Mouse (Mus musculus): ENCODE data around the gene Cd2.

The Cd2 gene

DNA sequence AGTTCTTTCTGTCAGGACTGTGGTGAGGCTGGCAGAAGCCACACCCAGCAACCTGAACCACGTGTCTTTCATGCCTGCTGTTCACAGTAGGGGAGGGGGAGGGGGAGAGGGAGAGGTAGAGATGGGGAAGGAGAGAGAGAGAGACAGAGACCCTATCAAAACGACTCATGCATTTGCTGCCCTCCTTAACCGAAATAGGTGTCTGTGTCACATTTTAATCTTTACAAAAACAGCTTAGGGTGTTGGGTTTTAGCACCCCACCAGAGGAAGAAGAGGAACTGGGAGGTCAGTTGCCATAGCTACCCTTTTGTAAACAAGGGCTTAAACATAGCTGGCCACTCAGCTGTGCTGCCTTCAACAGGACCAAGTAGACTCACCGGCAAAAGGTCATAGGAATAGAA lies at the start of gene Cd2:
Gene Cd2 (minus strand): TSS at position 29 of the 401 bp plus-strand sequence.
- DNase-seq (ENCODE audit: low spot score), result no peak

DNA sequence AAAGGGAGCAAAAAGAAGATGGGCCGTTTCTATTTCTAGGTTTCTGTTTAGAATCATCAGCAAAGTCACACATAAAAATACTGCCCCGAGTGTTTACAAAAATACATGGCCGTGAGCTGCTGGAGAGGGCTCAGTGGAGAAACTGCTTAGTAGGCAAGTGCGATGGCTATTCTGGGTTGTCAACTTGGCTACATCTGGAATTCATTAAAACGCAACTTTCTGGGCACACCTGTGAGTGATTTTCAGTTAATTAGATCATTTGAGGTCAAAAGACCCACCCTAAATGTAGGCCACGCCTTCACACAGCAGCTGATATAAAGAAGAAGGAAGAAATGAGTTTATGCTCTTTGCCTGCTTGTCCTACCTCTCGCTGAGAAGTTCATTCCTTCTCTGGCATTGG lies 40.9 kb upstream of the Cd2 start:
- DNase-seq (ENCODE audit: low spot score), result no peak

DNA sequence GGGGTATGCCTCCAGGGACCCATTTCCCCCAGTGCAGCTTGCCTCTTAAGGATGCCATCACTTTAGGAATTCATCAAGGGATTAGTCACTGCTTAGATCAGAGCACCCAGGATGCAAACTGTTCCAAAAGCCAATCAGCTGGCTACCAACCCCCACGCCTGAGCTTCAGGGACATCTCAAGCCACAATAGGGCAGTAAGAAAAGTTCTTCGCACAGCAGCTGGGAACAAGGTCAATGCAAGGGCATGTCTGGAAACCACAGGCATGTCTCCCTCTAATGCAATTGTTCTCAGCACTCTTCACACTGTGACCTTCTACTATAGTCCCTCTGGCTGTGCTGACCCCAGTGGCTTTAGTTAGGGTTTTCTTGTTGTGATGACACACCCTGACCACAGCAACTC lies 39.5 kb upstream of the Cd2 start:
- DNase-seq (ENCODE audit: low spot score), result no peak

DNA sequence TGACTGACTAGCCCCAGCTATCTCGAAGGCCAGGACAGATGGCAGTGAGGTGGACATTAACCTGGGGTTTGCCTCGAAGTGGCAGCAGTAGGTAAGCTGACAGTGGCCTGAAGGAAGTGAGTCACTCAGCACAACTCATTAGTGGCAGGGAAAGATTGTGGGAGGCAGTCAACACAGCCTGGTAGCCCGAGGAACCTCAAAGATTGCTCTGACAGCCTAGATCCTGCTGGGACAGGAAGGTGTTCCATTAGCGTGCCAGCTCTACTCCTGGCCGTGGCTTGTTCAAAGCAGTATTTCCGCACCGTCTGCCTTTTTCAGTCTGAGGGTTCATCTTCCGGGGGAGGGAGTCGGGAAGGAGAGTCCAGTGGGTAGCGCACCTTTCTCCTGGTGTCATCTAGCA lies 34.7 kb upstream of the Cd2 start:
- no peak for DNase-seq (ENCODE audit: low spot score)

DNA sequence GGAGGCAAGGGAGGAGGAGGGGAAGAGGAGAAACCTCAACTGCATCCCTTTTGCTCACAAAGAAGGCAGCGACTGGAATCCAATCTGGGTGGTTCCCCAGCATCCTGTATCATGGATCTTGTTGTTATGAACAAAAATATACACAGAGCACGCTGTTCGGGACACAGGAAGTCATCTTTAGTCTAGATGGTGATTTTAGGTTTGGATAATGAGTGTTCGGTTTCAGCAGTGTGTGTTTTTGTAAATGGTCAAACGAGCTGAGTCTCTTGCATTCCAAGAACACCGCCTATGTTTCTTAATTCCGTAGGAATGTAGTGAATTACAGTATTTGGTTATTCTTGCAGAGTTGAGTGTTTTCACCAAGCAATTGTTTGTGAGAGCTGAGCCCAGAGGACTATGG lies 33.1 kb upstream of the Cd2 start:
- DNase-seq (ENCODE audit: low spot score), result no peak

DNA sequence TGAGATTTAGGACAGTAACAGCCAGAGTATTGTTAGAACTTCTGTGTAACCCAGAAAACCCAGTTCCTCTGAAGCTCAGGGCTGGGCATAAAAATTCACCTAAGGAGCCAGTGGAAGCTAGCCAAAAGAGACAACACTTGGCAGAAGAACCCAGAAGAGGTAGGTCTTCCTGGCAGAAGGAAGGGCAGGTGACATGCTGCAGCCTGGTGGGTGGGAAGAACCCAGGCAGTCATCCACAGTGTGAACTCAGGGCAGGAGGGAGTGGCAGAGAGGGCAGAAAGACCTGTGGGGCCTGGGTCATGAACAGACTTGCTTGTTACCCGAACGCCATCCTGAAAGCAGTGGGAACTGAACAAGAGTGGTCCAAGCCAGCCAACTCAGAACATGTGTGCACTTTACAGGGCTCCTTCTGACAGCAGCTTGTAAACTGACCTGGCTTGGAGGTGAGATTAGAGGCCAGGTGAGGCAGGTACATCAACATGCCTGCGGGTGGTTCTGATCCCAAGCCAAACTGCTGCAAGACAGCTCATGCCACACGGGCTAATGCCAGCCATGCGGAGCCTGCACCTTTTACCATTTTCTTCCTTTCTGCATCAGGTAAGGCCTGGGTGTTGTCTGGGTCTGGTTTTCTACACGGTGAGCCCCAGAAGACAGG lies 30.9 kb upstream of the Cd2 start:
- DNase-seq (ENCODE audit: low spot score), result no peak

DNA sequence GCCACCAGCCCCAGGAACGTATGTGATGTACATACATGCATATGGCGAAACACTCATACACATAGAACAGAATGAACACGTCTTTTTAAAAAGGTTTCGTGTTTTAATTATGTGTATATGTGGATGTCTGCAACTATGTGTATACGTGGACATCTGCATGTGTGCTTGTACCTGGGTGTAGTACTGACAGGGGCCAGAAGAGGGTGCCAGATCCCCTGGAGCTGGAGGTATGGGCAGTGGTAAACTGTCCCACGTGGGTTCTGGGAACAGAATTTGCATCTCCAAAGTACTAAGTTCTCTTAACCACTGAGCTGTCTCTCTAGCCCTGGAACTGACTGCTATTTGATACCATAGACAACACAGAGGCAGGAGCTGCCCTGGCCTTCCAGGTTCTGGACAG lies 30.4 kb upstream of the Cd2 start:
- DNase-seq (ENCODE audit: low spot score), result no peak

DNA sequence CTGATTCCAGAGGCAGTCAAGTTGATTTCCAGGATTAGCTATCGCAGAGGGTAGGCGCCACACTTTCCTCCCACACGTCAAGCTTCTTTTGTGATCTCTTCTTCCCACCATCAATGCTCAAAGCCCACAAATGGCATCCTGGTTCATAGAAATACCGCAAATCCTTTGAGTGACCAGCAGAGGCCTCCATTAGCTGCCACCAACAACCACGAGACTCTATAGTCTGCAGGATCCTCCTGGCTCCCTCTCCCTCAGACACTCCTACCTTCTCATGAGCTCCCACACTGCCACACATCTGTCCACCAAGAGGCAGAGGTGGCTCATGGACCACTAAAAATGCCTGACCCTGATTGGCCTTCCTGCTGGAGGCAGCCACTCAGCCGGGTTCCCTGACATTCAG lies 27.2 kb upstream of the Cd2 start:
- no peak for DNase-seq (ENCODE audit: low spot score)

DNA sequence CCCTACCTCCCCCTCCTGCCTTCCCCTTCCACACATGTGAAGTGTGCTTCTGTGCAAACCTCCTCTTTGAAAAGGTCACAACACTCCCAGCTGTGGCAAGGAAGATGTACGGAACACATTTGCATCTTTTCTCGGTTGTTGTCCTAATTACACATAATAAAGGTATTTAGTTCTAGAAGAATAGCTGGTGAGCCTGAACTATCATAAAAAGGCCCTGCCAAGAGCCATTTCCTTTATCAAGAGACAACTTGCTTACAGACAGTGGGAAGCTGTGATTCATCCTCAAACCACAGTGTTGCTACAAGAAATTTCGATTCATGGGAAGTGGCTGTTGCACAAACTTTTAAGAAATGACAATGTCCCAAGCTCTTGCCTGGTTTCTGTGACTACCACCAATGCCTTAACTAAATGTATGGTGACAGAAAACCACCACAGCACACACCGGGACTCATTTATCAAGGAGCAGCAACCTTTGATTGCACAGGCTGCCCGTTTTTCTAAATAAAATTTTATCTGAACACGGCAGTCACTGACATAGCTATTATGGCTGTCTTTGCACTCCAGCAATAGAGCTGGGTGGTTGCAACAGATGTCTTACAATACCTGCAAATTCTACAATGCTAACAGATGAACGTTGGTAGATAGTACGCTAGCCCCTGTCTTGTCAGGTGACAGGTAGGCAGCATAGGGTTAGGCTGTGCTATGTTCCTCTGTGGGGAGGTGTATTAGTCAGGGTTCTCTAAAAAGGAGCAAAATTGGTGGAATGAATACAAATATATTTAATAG lies 25.7 kb upstream of the Cd2 start:
- no peak for DNase-seq (ENCODE audit: low spot score)

DNA sequence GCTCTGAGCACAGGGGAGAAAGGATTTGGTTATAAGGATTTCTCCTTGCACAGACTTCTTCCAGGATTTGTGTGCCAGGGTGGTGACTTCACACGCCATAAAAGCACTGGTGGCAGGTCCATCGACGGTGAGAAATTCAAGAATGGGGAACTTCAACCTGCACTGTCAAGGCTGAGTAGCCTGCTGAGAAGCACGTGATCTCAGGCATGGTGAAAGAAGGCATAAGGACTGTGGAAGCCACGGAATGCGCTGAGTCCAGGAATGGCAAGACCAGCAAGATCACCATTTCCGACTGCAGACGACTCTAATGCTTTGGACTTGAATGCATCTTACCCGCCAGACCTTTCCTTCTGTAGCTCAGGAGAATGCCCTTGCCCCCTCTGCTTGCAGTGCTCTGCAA lies 23.2 kb upstream of the Cd2 start:
- DNase-seq (ENCODE audit: low spot score), result no peak

DNA sequence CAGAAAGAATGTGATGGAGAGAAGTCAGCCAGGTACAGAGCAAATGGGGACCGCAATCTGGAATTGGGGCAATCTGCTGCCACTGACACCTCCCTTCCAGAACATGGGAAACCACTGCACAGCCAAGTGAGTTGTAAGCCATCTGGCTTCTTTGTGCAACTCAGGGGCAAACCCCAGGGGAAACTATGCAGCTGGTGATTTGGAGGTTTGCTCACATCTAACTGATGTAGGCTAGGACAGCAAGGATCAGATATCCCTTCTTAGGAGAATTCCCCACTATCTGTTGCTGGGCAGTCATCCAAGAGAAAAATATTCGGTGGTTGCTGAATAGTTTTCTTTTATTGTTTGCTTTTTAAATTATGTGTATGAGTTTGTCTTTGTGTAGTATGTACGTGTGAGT lies 21.9 kb upstream of the Cd2 start:
- DNase-seq (ENCODE audit: low spot score), result no peak

DNA sequence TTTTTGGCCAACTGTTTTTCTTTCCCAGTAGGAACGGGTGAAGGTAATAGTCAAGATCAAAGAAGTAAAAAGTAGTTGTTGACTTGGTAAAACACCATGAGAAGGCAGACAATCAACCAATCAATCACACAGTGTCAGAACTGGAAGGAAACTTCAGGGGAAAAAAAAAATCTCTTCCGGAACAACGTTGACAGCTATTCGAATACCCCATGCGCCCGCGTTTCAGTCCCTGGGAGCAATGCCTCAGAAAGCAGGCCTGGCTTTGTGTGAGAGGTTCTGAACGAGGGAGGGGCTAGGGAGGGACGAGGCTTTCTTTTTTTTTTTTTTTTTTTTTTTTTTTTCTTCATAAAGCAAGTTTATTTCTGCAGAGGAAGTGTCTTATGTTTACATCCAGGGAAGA lies 18.4 kb upstream of the Cd2 start:
- DNase-seq (ENCODE audit: low spot score), result no peak

DNA sequence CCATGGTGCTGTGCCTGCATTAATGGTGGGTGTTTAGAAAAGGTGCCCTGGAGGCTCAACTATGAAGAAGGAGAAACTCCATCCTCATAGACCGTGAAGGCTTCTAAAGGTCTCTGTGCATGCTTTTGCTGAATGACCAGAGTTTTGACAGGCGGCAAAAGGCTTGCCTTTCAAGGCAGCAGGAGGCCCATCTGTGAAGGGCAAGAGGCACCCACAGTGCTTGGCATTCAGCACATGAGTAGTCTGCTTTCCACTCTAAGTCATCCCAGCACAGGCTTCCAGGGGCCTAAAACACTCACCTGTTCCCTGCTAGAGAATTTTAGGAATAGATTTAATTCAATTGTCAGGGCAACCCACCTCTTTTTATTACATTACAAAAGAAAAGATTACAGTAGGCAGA lies 17.3 kb upstream of the Cd2 start:
- DNase-seq (ENCODE audit: low spot score), result no peak

DNA sequence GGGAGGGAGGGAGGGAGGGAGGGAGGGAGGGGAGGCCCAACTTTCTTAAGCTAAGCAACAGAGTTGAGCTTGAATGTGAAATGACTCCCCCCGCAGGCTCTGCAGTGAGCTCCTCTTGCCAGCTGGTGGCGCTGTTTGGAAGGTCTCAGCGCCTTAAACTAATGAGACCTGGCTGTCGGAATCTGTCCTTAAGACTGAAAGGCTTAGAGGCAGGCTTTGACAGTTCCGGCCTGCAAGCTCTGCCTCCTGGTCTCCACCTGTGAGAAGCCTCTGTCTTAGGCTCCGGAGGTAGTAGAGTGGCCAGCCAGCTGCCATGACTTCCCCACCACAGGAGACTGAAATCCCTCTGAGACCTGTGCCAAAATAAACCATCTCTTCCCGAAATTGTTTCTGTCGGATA lies 16.4 kb upstream of the Cd2 start:
- peak; percentile 37 for DNase-seq (ENCODE audit: low spot score)

DNA sequence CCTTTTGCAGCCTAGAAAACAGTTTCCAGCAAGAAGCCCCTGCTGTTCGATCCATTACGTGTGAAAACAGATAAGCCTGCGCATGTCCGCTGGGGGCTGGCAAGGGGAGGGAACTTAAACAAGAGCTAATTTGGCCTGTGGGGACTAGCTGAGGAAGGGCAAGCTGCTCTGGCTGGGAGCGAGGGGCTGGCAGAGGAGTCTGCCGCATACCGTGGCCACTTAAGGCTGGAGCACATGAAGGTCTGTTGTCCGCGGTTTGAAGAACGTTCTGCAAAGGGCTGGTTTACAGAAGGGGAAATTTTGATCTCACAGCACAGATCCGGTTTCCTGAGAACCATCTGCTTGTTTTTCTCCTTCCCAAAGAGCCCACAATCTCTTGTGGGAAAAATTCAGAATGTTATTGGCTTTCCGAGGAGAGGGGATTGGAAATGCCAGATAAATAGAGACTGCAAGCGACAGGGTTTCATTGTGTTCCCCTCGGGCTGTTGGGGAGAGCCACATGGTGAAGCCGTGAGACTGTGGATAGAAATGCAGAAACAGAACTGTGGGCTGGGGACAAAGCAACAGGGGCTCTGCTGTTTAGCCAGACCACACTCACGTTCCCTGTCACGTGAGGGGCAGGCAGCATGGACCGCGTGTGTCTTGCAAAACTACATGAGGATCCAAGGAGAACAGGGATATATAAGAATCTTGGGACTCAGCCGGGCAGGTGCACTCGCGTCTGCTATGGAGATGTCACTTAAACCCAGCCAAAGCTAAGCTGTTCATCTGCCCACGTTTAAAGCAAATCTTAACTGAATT lies 12.7 kb upstream of the Cd2 start:
- no peak for DNase-seq (ENCODE audit: low spot score)

DNA sequence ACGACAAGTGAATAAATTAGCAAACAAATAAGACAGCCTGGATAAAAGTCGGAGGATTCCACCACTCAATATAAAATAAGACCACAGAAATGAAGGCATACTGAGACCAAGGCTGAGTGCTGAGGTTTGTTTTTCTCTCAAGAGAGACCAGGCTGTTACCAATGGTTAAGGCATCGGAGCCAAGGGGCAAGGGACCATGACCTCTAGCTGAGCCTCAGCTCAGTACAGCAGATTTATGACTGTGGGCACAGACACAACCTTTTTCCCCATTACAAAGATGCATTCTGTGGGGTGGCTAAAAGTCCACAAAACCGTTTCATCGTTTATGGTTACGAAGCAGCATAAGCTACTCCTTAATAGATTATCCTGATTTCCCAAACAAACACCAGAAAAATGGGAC lies 11.9 kb upstream of the Cd2 start:
- DNase-seq (ENCODE audit: low spot score), result no peak

DNA sequence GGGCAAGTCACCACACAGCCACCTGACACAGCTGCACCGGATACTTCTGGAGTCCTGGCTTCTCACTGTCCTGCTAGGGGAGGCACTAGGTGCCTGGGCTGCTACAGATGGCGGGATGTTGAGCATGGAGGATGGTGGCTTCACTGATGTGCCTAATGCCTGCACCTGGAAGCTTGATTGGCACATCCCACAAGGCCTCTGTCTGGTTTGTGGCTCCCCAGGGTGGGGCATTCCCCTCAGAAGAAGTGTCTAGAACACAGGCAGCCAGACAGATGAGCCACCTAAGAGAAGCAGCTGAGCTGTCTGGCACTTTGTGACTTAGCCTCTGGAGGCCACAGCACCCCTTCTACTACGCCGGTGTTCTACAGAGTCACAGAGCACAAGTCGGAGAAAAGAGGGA lies 9.5 kb upstream of the Cd2 start:
- no peak for DNase-seq (ENCODE audit: low spot score)

DNA sequence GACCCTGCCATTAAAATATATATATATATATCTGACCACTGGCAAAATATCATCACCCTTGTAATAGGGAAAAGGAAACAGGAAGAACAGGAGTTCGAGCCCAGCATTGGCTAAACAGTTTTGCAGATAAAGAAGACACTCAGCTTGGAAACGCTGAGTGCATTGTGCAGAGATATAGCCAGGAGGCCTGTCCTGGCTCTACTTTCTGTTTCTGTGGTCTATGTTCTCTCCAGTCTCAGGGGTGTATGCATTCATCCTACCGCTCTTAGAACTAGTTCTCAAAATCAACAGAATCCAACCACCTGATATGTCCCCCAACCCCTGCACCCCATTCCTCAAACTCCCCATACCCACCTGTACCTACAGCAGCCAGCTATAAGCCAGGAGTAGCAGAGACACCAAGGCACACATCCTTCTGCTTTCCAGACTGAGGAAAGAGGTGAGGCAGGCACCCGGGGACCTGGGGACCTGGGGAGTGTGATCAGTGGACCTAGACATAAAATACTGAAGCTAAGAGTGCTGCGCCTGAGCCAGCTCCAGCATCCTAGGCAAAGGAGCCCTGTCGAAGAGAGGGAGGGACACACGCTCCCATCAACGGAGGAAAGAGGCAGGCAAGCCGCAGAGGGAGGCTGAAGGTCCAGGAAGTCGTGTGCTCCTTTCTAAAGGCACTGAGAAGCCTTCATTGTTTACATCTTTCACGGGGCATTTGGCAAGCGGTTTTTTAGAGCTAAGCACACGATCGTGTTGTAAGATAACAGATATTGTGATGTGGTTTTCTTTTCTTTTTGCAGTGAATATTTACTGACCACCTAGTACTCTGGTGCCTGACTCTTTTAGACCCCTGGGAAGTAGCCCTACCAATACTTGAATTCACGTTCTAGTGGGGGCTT lies 8.4 kb upstream of the Cd2 start:
- no peak for DNase-seq (ENCODE audit: low spot score)

DNA sequence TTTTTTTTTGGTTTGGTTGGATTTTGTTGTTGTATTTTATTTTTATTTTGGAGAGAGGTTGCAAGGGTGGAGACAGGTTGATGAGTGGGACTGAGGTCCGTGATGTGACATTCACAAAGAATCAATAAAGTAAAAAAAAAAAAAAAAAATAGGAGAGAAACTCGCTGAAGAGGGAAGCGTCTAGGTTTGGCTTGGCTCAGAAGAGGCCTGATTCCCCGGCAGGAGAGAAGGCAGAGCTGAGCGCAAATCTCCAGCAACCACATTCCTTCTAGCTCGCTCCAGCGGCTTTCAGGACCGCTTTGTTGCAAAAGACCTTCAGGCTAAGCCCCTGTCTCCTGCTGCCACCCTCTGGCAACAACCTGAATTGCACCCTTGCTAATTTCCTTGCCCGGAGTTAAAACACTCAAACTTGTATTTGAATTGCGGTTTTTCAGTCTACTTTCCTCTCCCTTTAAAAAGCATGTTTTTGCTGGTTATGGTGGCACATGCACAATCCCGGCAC lies 7.7 kb upstream of the Cd2 start:
- DNase-seq (ENCODE audit: low spot score), result peak; percentile 90

DNA sequence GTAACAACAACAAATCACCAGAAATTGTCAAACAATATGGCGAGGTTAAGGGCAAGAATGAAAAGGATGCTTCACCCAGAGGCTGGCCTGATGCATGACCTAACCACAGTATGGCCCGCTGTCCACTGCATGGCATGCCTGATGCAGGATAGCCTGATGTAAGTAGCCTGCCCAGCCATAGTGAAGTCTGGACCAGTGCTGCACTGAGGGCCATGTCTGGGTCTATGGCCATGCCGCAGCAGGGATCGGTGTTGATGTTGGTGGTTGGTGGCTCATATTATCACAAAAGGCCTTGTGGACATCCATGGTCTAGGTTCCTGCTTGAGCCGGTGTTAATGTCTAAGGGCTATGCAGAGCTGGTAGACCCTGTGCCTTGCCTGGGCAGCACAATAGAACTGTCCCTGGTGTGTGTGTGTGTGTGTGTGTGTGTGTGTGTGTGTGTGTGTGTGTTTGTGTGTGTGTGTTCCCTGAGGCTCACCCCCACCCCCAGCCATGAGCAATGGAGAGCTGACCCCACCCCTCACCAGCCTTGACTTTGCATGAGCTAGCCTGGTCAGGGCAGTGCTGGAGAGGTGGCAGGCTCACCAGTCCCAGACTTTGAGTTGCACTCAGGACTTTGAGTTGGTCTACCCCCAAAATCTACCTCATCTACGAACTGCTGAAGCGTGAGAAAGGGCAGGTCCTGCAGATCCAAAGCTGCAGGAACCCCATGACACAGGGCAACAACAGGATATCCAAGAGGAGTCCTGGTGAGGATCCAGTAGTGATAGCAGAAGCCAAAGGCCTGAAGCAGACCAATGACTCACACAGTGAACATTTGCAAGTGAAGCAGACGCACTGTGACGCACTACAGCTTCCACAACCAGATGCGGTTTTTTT lies 7.0 kb upstream of the Cd2 start:
- DNase-seq (ENCODE audit: low spot score), result no peak

DNA sequence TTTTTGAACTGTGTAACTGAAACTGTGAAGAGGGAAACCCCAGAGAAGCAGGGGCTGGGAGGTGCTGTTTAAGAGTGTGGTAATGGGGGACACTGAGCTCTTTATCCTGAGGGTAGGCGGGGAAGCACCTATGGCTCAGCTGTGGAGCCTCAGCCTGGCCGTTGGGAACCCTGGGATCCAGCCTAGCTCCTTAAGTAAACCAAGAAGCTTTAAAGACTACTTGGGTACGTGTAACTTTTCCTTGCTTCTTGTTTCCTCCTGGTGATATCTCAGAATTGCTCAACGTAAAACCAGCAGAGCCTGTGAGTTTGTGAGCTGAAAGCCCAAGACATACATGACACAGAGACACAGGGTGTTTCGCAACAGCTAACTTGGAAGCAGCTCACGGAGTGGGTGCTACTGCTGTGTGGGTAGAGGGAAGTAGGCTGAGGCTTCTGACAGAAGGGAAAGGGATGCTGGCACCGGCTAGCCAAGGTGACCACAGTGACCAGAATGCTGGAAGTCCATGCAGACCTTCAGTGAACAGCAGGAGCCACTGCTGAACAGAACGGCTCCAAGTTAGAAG lies 5.9 kb upstream of the Cd2 start:
- no peak for DNase-seq (ENCODE audit: low spot score)

All from urinary bladder, postnatal 10 days (tissue).